Mouse (Mus musculus): ENCODE data around the gene Pygo1.

The Pygo1 gene

GRCm38 (mm10) chr9:72943424-72943823 is 18.0 kb downstream of the Pygo1 start:
- no peak for DNase-seq

GRCm38 (mm10) chr9:72944286-72944685 is 18.8 kb downstream of the Pygo1 start:
- DNase-seq: no peak

- no peak for DNase-seq
Observed at GRCm38 (mm10) chr9:72947010-72947409, 21.6 kb downstream of the Pygo1 start.

GRCm38 (mm10) chr9:72949572-72949971 is 24.1 kb downstream of the Pygo1 start:
- no peak for DNase-seq

GRCm38 (mm10) chr9:72954746-72955145 is 29.3 kb downstream of the Pygo1 start:
- DNase-seq: no peak

- peak in 1 of 2 experiments; percentile 50 for DNase-seq
Observed at GRCm38 (mm10) chr9:72955546-72955945, 30.1 kb downstream of the Pygo1 start.

GRCm38 (mm10) chr9:72958521-72959450 is 33.3 kb downstream of the Pygo1 start, which contains the start of the genes Dyx1c1 and Gm44503:
Gene Dyx1c1, plus strand, starts transcription at chr9:72958785.
Gene Gm44503, plus strand, starts transcription at chr9:72958852.
- DNase-seq: peak; percentile 70 to 71

- peak; percentile 31 to 39 for DNase-seq
Observed at GRCm38 (mm10) chr9:72961346-72961745, 35.9 kb downstream of the Pygo1 start.

GRCm38 (mm10) chr9:72961959-72962358 is 36.5 kb downstream of the Pygo1 start:
- DNase-seq: no peak

- DNase-seq: peak in 1 of 2 experiments; percentile 41
Observed at GRCm38 (mm10) chr9:72968349-72969061, 43.1 kb downstream of the Pygo1 start.

- no peak for DNase-seq
Observed at GRCm38 (mm10) chr9:72969874-72970273, 44.4 kb downstream of the Pygo1 start.

GRCm38 (mm10) chr9:72972435-72972834 is 47.0 kb downstream of the Pygo1 start:
- DNase-seq: no peak

- DNase-seq: no peak
Observed at GRCm38 (mm10) chr9:72972984-72973383, 47.5 kb downstream of the Pygo1 start.

- no peak for DNase-seq
Observed at GRCm38 (mm10) chr9:72974734-72975133, 49.3 kb downstream of the Pygo1 start.

GRCm38 (mm10) chr9:72975242-72975641 is 49.8 kb downstream of the Pygo1 start:
- DNase-seq: no peak

- DNase-seq: no peak
Observed at GRCm38 (mm10) chr9:72983066-72983465, 57.6 kb downstream of the Pygo1 start.

- peak; percentile 98 for DNase-seq
Observed at GRCm38 (mm10) chr9:72985250-72986220, 60.1 kb downstream of the Pygo1 start, which contains the start of the genes Ccpg1os and Ccpg1. Gene Ccpg1os, minus strand, starts transcription at chr9:72985382. Gene Ccpg1, plus strand, starts transcription at chr9:72985429.

GRCm38 (mm10) chr9:72987703-72988102 is 62.3 kb downstream of the Pygo1 start:
- DNase-seq: no peak

GRCm38 (mm10) chr9:72988706-72989105 is 63.3 kb downstream of the Pygo1 start:
- DNase-seq: peak in 1 of 2 experiments; percentile 34

- no peak for DNase-seq
Observed at GRCm38 (mm10) chr9:72991420-72991819, 66.0 kb downstream of the Pygo1 start.

- DNase-seq: no peak
Observed at GRCm38 (mm10) chr9:72992576-72992975, 67.1 kb downstream of the Pygo1 start.

GRCm38 (mm10) chr9:72996167-72996566 is 70.7 kb downstream of the Pygo1 start:
- DNase-seq: no peak
